Mouse (Mus musculus) heart, postnatal 0 days (tissue): ENCODE measurements around the gene Afm. TPM values are rescaled to one million over a fixed set of nuclear protein-coding genes. Genes with fewer than 3 reads are reported as not detected.

Source experiments
- ATAC-seq: fragments of 200-750 bp; cut with Nextera tagmentation; 2 replicates; pipeline ENCODE4 v1.8.0; 2017; ENCODE audit warnings: low read depth, moderate number of reproducible peaks, moderate library complexity; ENCODE audit not compliant: insufficient read depth
- DNase-seq: peaks from one replicate; pipeline ENCODE4 v3.0.0-alpha.2; 2016; ENCODE audit warnings: low spot score
- H3K27ac ChIP-seq: fragments of 300-500 bp; sonication (generic); 2 replicates; pipeline ENCODE4 v1.5.1; 2014; ENCODE audit warnings: low read depth, mild to moderate bottlenecking
- H3K27me3 ChIP-seq: fragments of 300-500 bp; sonication (generic); 2 replicates; pipeline ENCODE4 v1.6.1; 2014; ENCODE audit warnings: low read length, mixed read lengths; ENCODE audit not compliant: control insufficient read depth, insufficient read depth
- H3K36me3 ChIP-seq: fragments of 300-500 bp; sonication (generic); replicated peaks from 2 replicates; pipeline ENCODE4 v1.6.1; 2014; ENCODE audit warnings: low read length, mixed read lengths; ENCODE audit not compliant: control insufficient read depth, insufficient read depth
- H3K4me1 ChIP-seq: fragments of 300-500 bp; sonication (generic); 2 replicates; pipeline ENCODE4 v1.6.1; 2014; ENCODE audit warnings: antibody characterized with exemption; ENCODE audit not compliant: control insufficient read depth, insufficient read depth
- H3K4me2 ChIP-seq: fragments of 300-500 bp; sonication (generic); 2 replicates; pipeline ENCODE4 v1.6.1; 2014; ENCODE audit warnings: low read depth, mild to moderate bottlenecking, low read length, moderate library complexity
- H3K4me3 ChIP-seq: fragments of 300-500 bp; sonication (generic); 2 replicates; pipeline ENCODE4 v1.5.1; 2014; ENCODE audit warnings: low read depth, low read length
- H3K9ac ChIP-seq: fragments of 300-500 bp; sonication (generic); replicated peaks from 2 replicates; pipeline ENCODE4 v1.6.1; 2014; ENCODE audit warnings: low read depth, low read length, mixed read lengths
- H3K9me3 ChIP-seq: fragments of 300-500 bp; sonication (generic); replicated peaks from 2 replicates; pipeline ENCODE4 v1.6.1; 2016; ENCODE audit warnings: low read length; ENCODE audit not compliant: control insufficient read depth
- CTCF ChIP-seq: IDR thresholded peaks from 2 replicates; pipeline ENCODE4 v1.5.1; 2016; ENCODE audit warnings: antibody characterized with exemption, control low read depth, low read depth
- EP300 ChIP-seq: IDR thresholded peaks from 2 replicates; pipeline ENCODE4 v1.6.1; 2016; ENCODE audit warnings: antibody characterized with exemption, low read depth
- WGBS: fragments of 180-500 bp; shearing (Covaris S2); extraction: QIAGEN DNeasy Blood & Tissue Kit; methylation state at CpG from one replicate; pipeline ENCODE4 v1.1.7; 2014; 5-methylcytosine and 5-hydroxymethylcytosine counted together
- polyA plus RNA-seq: library from polyadenylated mRNA; unstranded; fragments of >200 nt; fragmentation: Nextera tagmentation; extraction: Ambion mirVana; gene quantifications from 2 replicates; pipeline ENCODE4 v1.2.1, GENCODE M21; 2015
- total RNA-seq: library from RNA; depleted of rRNA; stranded (reverse); fragments of >200 nt; gene quantifications from 2 replicates; pipeline ENCODE4 v1.2.3, GENCODE M21; 2014; ENCODE audit warnings: low replicate concordance

Gene Afm
- total and polyA plus RNA-seq, 2 experiments from 2014 or later: not detected

DNA sequence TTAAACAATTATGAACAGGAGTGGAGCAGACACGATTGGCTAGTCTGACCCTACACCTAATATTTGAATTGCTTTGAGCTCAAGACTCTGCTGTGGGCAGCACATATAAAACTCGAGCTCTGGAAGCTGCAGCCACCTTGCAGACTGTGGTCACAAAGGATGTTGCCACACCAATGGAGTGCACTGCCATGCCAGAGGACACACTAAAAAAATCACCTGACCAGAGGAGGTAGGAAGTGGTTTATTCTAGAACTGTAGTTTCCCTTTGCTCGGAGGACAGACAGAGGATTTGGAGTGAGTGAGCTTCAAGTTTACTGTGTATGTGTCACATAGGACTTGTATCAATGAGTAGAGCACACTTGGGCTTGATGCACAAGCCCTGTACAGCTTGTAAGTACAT lies 37.3 kb downstream of the Afm start:
- Histone ChIP-seq H3K9me3 (no peaks in the 10 kb centered on the region), H3K9ac (no peak overlapping the region), H3K4me3 (no peak overlapping the region), H3K27ac (no peak overlapping the region), H3K36me3 (no peaks in the 10 kb centered on the region), H3K27me3 (no peaks in the 10 kb centered on the region), H3K4me2 (no peak overlapping the region), H3K4me1 (no peaks in the 10 kb centered on the region)
- WGBS: 71% methylated on average over 3 of the region's 3 CpGs
- TF ChIP-seq EP300: no peak
- no peak for TF ChIP-seq CTCF
- no peak for DNase-seq
- ATAC-seq: no peak

DNA sequence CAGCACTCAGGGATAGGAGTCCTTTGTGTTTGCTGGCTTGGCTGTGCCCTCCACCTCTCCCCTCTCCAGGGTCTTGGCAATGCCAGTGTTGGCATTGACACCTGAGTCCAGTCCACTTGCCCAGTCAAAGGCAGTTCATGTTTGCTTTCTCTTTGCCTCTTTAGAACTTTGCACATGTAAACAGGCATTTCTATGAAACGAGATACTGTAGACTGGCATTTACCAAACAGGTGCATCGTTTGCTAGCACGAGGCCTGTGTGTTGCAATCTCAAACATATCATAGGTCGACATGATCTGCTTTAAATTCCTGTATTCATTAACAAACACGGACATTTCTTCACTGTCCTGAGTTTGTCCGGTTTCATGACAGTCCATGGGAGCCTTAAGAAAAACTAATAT lies 42.0 kb downstream of the Afm start, which contains the start of gene 5830473C10Rik:
TSS of gene 5830473C10Rik (plus strand) at position 365 of the 400 bp plus-strand sequence.
- ATAC-seq (no peak), DNase-seq (no peak)
- H3K9me3 ChIP-seq: no peaks in the 10 kb centered on the region
- no peaks in the 10 kb centered on the region for H3K36me3 ChIP-seq
- TF ChIP-seq CTCF: no peak
- no peak for TF ChIP-seq EP300
- no peaks in the 10 kb centered on the region for H3K27me3 ChIP-seq
- 88% methylated on average over 6 of the region's 6 CpGs for WGBS
- H3K27ac ChIP-seq: no peak within 1 kb of the TSS
- H3K9ac ChIP-seq: no peak within 1 kb of the TSS
- no peak within 1 kb of the TSS for H3K4me3 ChIP-seq
- no peaks in the 10 kb centered on the region for H3K4me1 ChIP-seq
- H3K4me2 ChIP-seq: no peak within 1 kb of the TSS

DNA sequence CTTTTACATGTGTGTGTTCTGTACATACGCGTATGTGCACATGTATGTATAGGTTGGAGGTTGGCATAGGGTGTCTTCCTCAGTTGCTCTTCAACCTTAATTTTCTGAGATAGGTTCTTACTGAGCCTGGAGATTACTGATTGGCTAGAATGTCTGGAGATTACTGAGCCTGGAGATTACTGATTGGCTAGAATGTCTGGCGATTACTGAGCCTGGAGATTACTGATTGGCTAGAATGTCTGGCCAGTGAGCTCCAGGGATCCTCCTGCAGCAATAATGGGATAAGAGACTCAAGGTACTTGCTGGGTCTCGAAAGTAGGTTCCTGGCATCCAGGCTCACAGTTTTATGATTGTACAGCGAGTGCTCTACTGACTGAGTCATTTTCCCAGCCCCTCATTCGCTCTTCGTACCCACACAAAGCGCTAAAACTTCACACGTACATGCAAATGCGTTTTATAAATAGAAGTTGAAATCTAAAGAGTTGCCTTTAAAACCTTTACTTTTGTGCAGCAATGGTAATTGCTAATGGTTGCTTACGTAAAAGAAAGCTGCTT lies 43.1 kb downstream of the Afm start:
- WGBS: 89% methylated on average over 11 of the region's 11 CpGs
- Histone ChIP-seq H3K4me1 (no peaks in the 10 kb centered on the region), H3K4me2 (no peak overlapping the region), H3K9ac (no peak overlapping the region), H3K4me3 (no peak overlapping the region), H3K9me3 (no peaks in the 10 kb centered on the region), H3K36me3 (no peaks in the 10 kb centered on the region), H3K27me3 (no peaks in the 10 kb centered on the region), H3K27ac (no peak overlapping the region)
- no peak for DNase-seq
- TF ChIP-seq EP300: no peak
- TF ChIP-seq CTCF: no peak
- ATAC-seq: no peak

DNA sequence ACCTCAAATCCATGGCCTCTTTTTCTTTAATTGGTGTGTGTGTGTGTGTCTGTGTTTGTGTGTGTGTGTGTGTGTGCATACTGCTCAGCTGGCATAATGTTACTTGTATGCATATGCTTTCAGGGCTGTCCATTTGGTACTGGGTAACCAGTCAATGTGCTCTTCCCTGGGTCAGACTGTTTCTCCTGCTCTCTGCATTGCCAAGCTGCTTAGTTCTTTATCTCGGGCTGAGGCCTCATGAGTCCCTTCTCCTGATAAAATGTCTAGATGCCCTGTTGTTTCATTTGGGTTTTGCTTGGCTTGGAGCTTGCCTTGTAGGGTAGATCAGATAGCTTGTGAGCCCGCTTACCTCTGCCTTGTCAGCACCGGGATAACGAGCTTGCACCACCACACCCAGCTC lies 44.1 kb downstream of the Afm start:
- DNase-seq: no peak
- no peak overlapping the region for H3K4me2 ChIP-seq
- no peaks in the 10 kb centered on the region for H3K27me3 ChIP-seq
- no peak overlapping the region for H3K4me3 ChIP-seq
- H3K4me1 ChIP-seq: no peaks in the 10 kb centered on the region; the same call in 1 of the 2 replicates
- no peak overlapping the region for H3K27ac ChIP-seq
- H3K36me3 ChIP-seq: no peaks in the 10 kb centered on the region
- TF ChIP-seq CTCF: no peak
- no peak for TF ChIP-seq EP300
- no peaks in the 10 kb centered on the region for H3K9me3 ChIP-seq
- no peak for ATAC-seq
- WGBS: 38% methylated on average over 4 of the region's 4 CpGs
- no peak overlapping the region for H3K9ac ChIP-seq

DNA sequence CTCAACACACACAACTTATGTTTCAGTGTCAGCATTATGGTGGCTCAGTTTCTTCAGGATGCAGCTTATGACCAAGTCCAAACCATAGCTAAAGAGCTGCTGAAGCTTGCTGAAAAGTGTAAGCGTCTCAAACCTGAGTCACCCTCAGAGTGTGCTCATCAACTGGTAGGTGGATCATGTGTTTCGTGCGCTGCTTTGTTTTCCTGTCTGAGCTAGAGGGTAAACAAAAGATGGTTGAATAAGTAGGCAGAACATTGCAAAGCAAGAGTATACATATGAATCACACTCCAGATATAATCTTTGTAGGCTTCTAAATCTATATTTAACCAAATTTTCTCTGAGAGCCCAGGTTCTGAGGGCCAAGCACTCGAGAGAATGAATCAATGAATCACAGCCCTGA lies 45.4 kb downstream of the Afm start:
- H3K4me1 ChIP-seq: peaks cover 8% of the 10 kb centered on the region; the same call in 1 of the 2 replicates
- no peak overlapping the region for H3K4me2 ChIP-seq
- H3K9ac ChIP-seq: no peak overlapping the region
- no peaks in the 10 kb centered on the region for H3K36me3 ChIP-seq
- ATAC-seq (no peak), DNase-seq (no peak)
- H3K27ac ChIP-seq: no peak overlapping the region
- no peak for TF ChIP-seq EP300
- no peak for TF ChIP-seq CTCF
- no peaks in the 10 kb centered on the region for H3K27me3 ChIP-seq
- H3K9me3 ChIP-seq: no peaks in the 10 kb centered on the region
- no peak overlapping the region for H3K4me3 ChIP-seq
- 84% methylated on average over 4 of the region's 4 CpGs for WGBS

DNA sequence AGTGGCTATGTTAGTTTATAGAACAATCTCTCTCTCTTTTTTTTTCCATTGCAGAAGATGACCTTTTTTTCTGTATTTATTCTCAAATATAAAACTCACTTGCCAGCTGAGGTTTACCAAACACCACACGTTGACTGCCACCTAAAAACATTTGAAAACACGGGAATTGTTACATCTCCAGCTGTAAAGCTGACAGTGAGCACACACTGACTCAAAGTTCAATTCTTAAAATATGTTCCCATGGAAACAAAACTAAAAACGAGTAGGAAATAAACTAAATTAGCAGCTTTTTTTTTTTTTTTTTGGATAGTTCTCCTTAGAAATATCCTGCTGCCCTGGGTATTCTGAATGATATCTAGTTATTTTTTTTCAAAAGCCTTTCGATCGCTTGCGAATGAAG lies 46.5 kb downstream of the Afm start:
- H3K27ac ChIP-seq: no peak overlapping the region
- no peaks in the 10 kb centered on the region for H3K9me3 ChIP-seq
- no peak for TF ChIP-seq EP300
- TF ChIP-seq CTCF: no peak
- 71% methylated on average over 6 of the region's 6 CpGs for WGBS
- H3K27me3 ChIP-seq: no peaks in the 10 kb centered on the region
- no peaks in the 10 kb centered on the region for H3K36me3 ChIP-seq
- H3K4me1 ChIP-seq: peaks cover 8% of the 10 kb centered on the region; the same call in 1 of the 2 replicates
- H3K9ac ChIP-seq: no peak overlapping the region
- H3K4me2 ChIP-seq: no peak overlapping the region
- DNase-seq (no peak), ATAC-seq (no peak)
- no peak overlapping the region for H3K4me3 ChIP-seq
